In genomic region chr7:49467861-49468260, GRCm38 (mm10) we compare ENCODE assay signal across 9 mouse cellular contexts.
DNase-seq lines count a peak whose midpoint lies in the region; ATAC-seq lines count a peak whose summit lies in the region.
"Had no signal": no experiment of that assay in that cellular context is flagged by ENCODE, and none has a peak within 500 bp of the region (broad histone marks: within the 10 kb centered on the region; RNA-seq: fewer than 3 reads in every experiment).

No protein-coding gene starts in this region.

- 0 out of 2 replicates have a peak, but pooled peaks cover 5% of the 10 kb centered on the region for H3K27me3 ChIP-seq in heart, embryonic 10.5 days (ENCODE audit: insufficient read depth, poor library complexity, severe bottlenecking)
- no peaks in the 10 kb centered on the region for H3K27me3 ChIP-seq in forebrain, embryonic 11.5 days (ENCODE audit: control insufficient read depth, insufficient read depth, low read length)
- no peaks in the 10 kb centered on the region for H3K27me3 ChIP-seq in liver, embryonic 13.5 days

- peaks cover 17% of the 10 kb centered on the region for H3K36me3 ChIP-seq in heart, embryonic 10.5 days
- H3K36me3 ChIP-seq in forebrain, embryonic 11.5 days (ENCODE audit: control insufficient read depth, insufficient read depth, low read length), result no peaks in the 10 kb centered on the region
- 0 out of 2 replicates have a peak, but pooled peaks cover 3% of the 10 kb centered on the region for H3K36me3 ChIP-seq in liver, embryonic 13.5 days

- no peak overlapping the region for H3K9ac ChIP-seq in forebrain, embryonic 11.5 days (ENCODE audit: low read length)
- no peak overlapping the region for H3K9ac ChIP-seq in liver, embryonic 13.5 days

- no peak overlapping the region for H3K4me2 ChIP-seq in forebrain, embryonic 11.5 days (ENCODE audit: low read depth, low read length, severe bottlenecking)
- H3K4me2 ChIP-seq in liver, embryonic 13.5 days, result no peak overlapping the region

- H3K4me1 ChIP-seq in heart, embryonic 10.5 days, result peaks cover 24% of the 10 kb centered on the region; the same call in 1 of the 2 replicates
- no peaks in the 10 kb centered on the region for H3K4me1 ChIP-seq in forebrain, embryonic 11.5 days (replicated peaks; ENCODE audit: control insufficient read depth, insufficient read depth, low read length)
- no peaks in the 10 kb centered on the region for H3K4me1 ChIP-seq in liver, embryonic 13.5 days (replicated peaks)

- H3K4me3 ChIP-seq in heart, embryonic 10.5 days, result no peak overlapping the region
- no peak overlapping the region for H3K4me3 ChIP-seq in forebrain, embryonic 11.5 days (ENCODE audit: low read depth, low read length)
- H3K4me3 ChIP-seq in liver, embryonic 13.5 days (replicated peaks), result no peak overlapping the region
- H3K4me3 ChIP-seq: megakaryocyte, embryonic 14.5 days had no signal

- H3K27ac ChIP-seq in heart, embryonic 10.5 days, result no peak overlapping the region
- no peak overlapping the region for H3K27ac ChIP-seq in forebrain, embryonic 11.5 days (ENCODE audit: low read depth, low read length)
- no peak overlapping the region for H3K27ac ChIP-seq in liver, embryonic 13.5 days

- DNase-seq in heart, adult 11 months, result peak; percentile 95
- DNase-seq in heart, embryonic 10.5 days (ENCODE audit: low spot score), result no peak
- DNase-seq in adrenal gland, postnatal 10 days, result peak; percentile 63
- no peak for DNase-seq in forebrain, embryonic 11.5 days (ENCODE audit: low spot score)
- DNase-seq in liver, embryonic 13.5 days, result no peak
- DNase-seq in ovary, postnatal 14 days (ENCODE audit: low spot score), result no peak

- peak; percentile 61 for ATAC-seq in forebrain, embryonic 11.5 days (replicated peaks; ENCODE audit: low FRiP score)
- peak; percentile 72 for ATAC-seq in inflammation-experienced regulatory T-cells, adult 6 months
- ATAC-seq in liver, embryonic 13.5 days (ENCODE audit: low read depth), result peak; percentile 57; the same call in 1 of the 2 replicates
- peak; percentile 86 for ATAC-seq in monocyte, adult 5-6 weeks (replicated peaks; ENCODE audit: insufficient number of reproducible peaks, low FRiP score, low TSS enrichment, poor library complexity, severe bottlenecking)

- 49% methylated on average over 10 of the region's 10 CpGs for WGBS in heart, embryonic 10.5 days
- WGBS in forebrain, embryonic 11.5 days, result 62% methylated on average over 10 of the region's 10 CpGs
- 12% methylated on average over 10 of the region's 10 CpGs for WGBS in liver, embryonic 13.5 days (ENCODE audit: insufficient replicate concordance)

- H3K9me3 ChIP-seq in heart, embryonic 10.5 days, result no peaks in the 10 kb centered on the region
- no peaks in the 10 kb centered on the region for H3K9me3 ChIP-seq in forebrain, embryonic 11.5 days (ENCODE audit: control insufficient read depth, low read length)
- H3K9me3 ChIP-seq in liver, embryonic 13.5 days (replicated peaks), result no peaks in the 10 kb centered on the region
- H3K9me3 ChIP-seq: megakaryocyte, embryonic 14.5 days had no signal

Comparison
In these comparisons a context has a peak if more than half of its experiments do, and no peak if none do; other contexts are left out.
1. DNase-seq: peak in heart, adult 11 months (single experiment) and adrenal gland, postnatal 10 days (single experiment); none in heart, embryonic 10.5 days (single experiment), forebrain, embryonic 11.5 days (single experiment), liver, embryonic 13.5 days (single experiment) and ovary, postnatal 14 days (single experiment).
2. Peak in every context shown above with its lines, with median percentiles within 50 percentile points of each other: ATAC-seq.